In genomic region chr5:115629672-115630071, GRCm38 (mm10) we compare ENCODE assay signal across 22 mouse cellular contexts. TPM values are rescaled to one million over a fixed set of nuclear protein-coding genes. Genes with fewer than 3 reads are reported as not detected.
DNase-seq lines count a peak whose midpoint lies in the region; ATAC-seq and TF ChIP-seq lines count a peak whose summit lies in the region.
"Had no signal": no experiment of that assay in that cellular context is flagged by ENCODE, and none has a peak within 500 bp of the region (broad histone marks: within the 10 kb centered on the region; RNA-seq: fewer than 3 reads in every experiment).

No protein-coding gene starts in this region.

- TF ChIP-seq EP300 in liver, postnatal 0 days (IDR thresholded peaks at IDR 0.05; ENCODE audit: low read depth), result no peak

- no peak overlapping the region for H3K9ac ChIP-seq in liver, embryonic 11.5 days (ENCODE audit: low read depth, low read length)
- H3K9ac ChIP-seq in liver, postnatal 0 days (replicated peaks), result no peak overlapping the region
- no peak overlapping the region for H3K9ac ChIP-seq in liver, embryonic 15.5 days
- H3K9ac ChIP-seq in liver, embryonic 12.5 days, result no peak overlapping the region
- no peak overlapping the region for H3K9ac ChIP-seq in kidney, embryonic 16.5 days (replicated peaks; ENCODE audit: low read length)
- H3K9ac ChIP-seq: forebrain, embryonic 13.5 days; forebrain, embryonic 15.5 days had no signal

- H3K27me3 ChIP-seq in liver, embryonic 11.5 days (replicated peaks; ENCODE audit: control insufficient read depth, insufficient read depth, low read length), result no peaks in the 10 kb centered on the region
- no peaks in the 10 kb centered on the region for H3K27me3 ChIP-seq in liver, postnatal 0 days (ENCODE audit: insufficient read depth, low read length)
- H3K27me3 ChIP-seq in liver, embryonic 15.5 days, result no peaks in the 10 kb centered on the region
- no peaks in the 10 kb centered on the region for H3K27me3 ChIP-seq in liver, embryonic 12.5 days (replicated peaks)
- no peaks in the 10 kb centered on the region for H3K27me3 ChIP-seq in kidney, embryonic 16.5 days (ENCODE audit: insufficient read depth, low read length)
- H3K27me3 ChIP-seq: embryonic facial prominence, embryonic 12.5 days; forebrain, embryonic 13.5 days; forebrain, embryonic 15.5 days; Patski had no signal

- H3K36me3 ChIP-seq in liver, embryonic 11.5 days (ENCODE audit: control insufficient read depth, insufficient read depth, low read length), result no peaks in the 10 kb centered on the region
- peaks cover 6% of the 10 kb centered on the region for H3K36me3 ChIP-seq in liver, postnatal 0 days (replicated peaks; ENCODE audit: insufficient read depth, low read length)
- peaks cover 12% of the 10 kb centered on the region for H3K36me3 ChIP-seq in liver, embryonic 15.5 days (replicated peaks)
- H3K36me3 ChIP-seq in liver, embryonic 12.5 days, result peaks cover 8% of the 10 kb centered on the region
- no peaks in the 10 kb centered on the region for H3K36me3 ChIP-seq in kidney, embryonic 16.5 days (ENCODE audit: insufficient read depth, low read length)
- H3K36me3 ChIP-seq: embryonic facial prominence, embryonic 12.5 days; forebrain, embryonic 15.5 days had no signal

- H3K4me1 ChIP-seq in liver, embryonic 11.5 days (replicated peaks; ENCODE audit: control insufficient read depth, insufficient read depth, low read length), result peaks cover 47% of the 10 kb centered on the region
- H3K4me1 ChIP-seq in liver, postnatal 0 days (ENCODE audit: insufficient read depth), result peaks cover 55% of the 10 kb centered on the region
- peaks cover 82% of the 10 kb centered on the region for H3K4me1 ChIP-seq in liver, embryonic 15.5 days (replicated peaks)
- peaks cover 83% of the 10 kb centered on the region for H3K4me1 ChIP-seq in liver, embryonic 12.5 days
- peaks cover 27% of the 10 kb centered on the region for H3K4me1 ChIP-seq in kidney, embryonic 16.5 days (ENCODE audit: insufficient read depth, low read length)

- ATAC-seq in liver, embryonic 11.5 days (replicated peaks; ENCODE audit: low FRiP score), result no peak
- ATAC-seq in liver, postnatal 0 days, result no peak
- no peak for ATAC-seq in liver, embryonic 15.5 days (ENCODE audit: insufficient read depth)
- ATAC-seq in liver, embryonic 12.5 days, result no peak
- ATAC-seq in kidney, embryonic 16.5 days (ENCODE audit: low FRiP score, low TSS enrichment), result no peak
- ATAC-seq: activated CD4-positive, CD25-positive, alpha-beta regulatory T cell, adult 4 months; forebrain, embryonic 13.5 days; forebrain, embryonic 15.5 days; Patski had no signal

- TF ChIP-seq CTCF in liver, postnatal 0 days (IDR thresholded peaks at IDR 0.05; ENCODE audit: low read depth), result no peak

- 91% methylated on average over 4 of the region's 4 CpGs for WGBS in liver, embryonic 11.5 days
- 78% methylated on average over 4 of the region's 4 CpGs for WGBS in liver, postnatal 0 days (ENCODE audit: insufficient replicate concordance)
- WGBS in liver, embryonic 15.5 days (ENCODE audit: insufficient replicate concordance), result 78% methylated on average over 4 of the region's 4 CpGs
- 86% methylated on average over 4 of the region's 4 CpGs for WGBS in liver, embryonic 12.5 days (ENCODE audit: insufficient replicate concordance)
- WGBS in kidney, embryonic 16.5 days, result 83% methylated on average over 4 of the region's 4 CpGs

- peak overlapping the region; percentile 43; the same call in 1 of the 2 replicates for H3K27ac ChIP-seq in liver, embryonic 11.5 days (ENCODE audit: low read depth, low read length)
- no peak overlapping the region for H3K27ac ChIP-seq in liver, postnatal 0 days (ENCODE audit: low read depth)
- peak overlapping the region; percentile 30; the same call in 1 of the 2 replicates for H3K27ac ChIP-seq in liver, embryonic 15.5 days (replicated peaks)
- no peak overlapping the region; the same call in 1 of the 2 replicates for H3K27ac ChIP-seq in liver, embryonic 12.5 days
- no peak overlapping the region for H3K27ac ChIP-seq in kidney, embryonic 16.5 days (ENCODE audit: low read length)
- H3K27ac ChIP-seq: embryonic facial prominence, embryonic 10.5 days; embryonic facial prominence, embryonic 12.5 days; forebrain, embryonic 13.5 days; forebrain, embryonic 15.5 days had no signal

- no peak overlapping the region; the same call in 1 of the 2 replicates for H3K4me3 ChIP-seq in liver, embryonic 11.5 days (ENCODE audit: low read depth, low read length)
- H3K4me3 ChIP-seq in liver, postnatal 0 days (ENCODE audit: low read depth, low read length), result no peak overlapping the region
- H3K4me3 ChIP-seq in liver, embryonic 15.5 days (replicated peaks), result no peak overlapping the region
- H3K4me3 ChIP-seq in liver, embryonic 12.5 days, result no peak overlapping the region
- H3K4me3 ChIP-seq in kidney, embryonic 16.5 days (ENCODE audit: low read length), result no peak overlapping the region
- H3K4me3 ChIP-seq: embryonic facial prominence, embryonic 12.5 days; forebrain, embryonic 13.5 days; forebrain, embryonic 15.5 days had no signal

- H3K9me3 ChIP-seq in liver, embryonic 11.5 days (ENCODE audit: control insufficient read depth, low read length), result no peaks in the 10 kb centered on the region
- no peaks in the 10 kb centered on the region for H3K9me3 ChIP-seq in liver, postnatal 0 days (ENCODE audit: low read length)
- H3K9me3 ChIP-seq in liver, embryonic 15.5 days (replicated peaks), result no peaks in the 10 kb centered on the region
- no peaks in the 10 kb centered on the region for H3K9me3 ChIP-seq in liver, embryonic 12.5 days (replicated peaks)
- no peaks in the 10 kb centered on the region for H3K9me3 ChIP-seq in kidney, embryonic 16.5 days (ENCODE audit: low read length)
- H3K9me3 ChIP-seq: embryonic facial prominence, embryonic 10.5 days; embryonic facial prominence, embryonic 12.5 days; forebrain, embryonic 13.5 days; forebrain, embryonic 15.5 days; G1E had no signal

- H3K4me2 ChIP-seq in liver, embryonic 11.5 days, result no peak overlapping the region
- H3K4me2 ChIP-seq in liver, postnatal 0 days (ENCODE audit: low read depth, low read length), result no peak overlapping the region
- no peak overlapping the region for H3K4me2 ChIP-seq in liver, embryonic 15.5 days
- no peak overlapping the region for H3K4me2 ChIP-seq in liver, embryonic 12.5 days
- H3K4me2 ChIP-seq in kidney, embryonic 16.5 days (replicated peaks; ENCODE audit: low read depth, low read length), result no peak overlapping the region
- H3K4me2 ChIP-seq: forebrain, embryonic 13.5 days; forebrain, embryonic 15.5 days had no signal

- no peak for DNase-seq in liver, embryonic 11.5 days (ENCODE audit: low spot score)
- no peak for DNase-seq in liver, postnatal 0 days
- peak; percentile 34 for DNase-seq in induced T-regulatory cell, adult 2 months (ENCODE audit: low read depth)
- no peak for DNase-seq in urinary bladder, postnatal 25 days (ENCODE audit: low spot score)
- DNase-seq: adrenal gland, adult 8-10 months; adrenal gland, postnatal 14 days; adrenal gland, postnatal 36 days; cerebellum, adult 11-12 months; cerebellum, adult 2 months; cerebellum, adult 9-10 months; cerebellum, postnatal 10 days; cerebellum, postnatal 25 days had no signal

RNA-seq across cellular contexts. Expression of gene Rab35, which starts 2.0 kb away (rescaled TPM):
- 22.5 and 26.1 TPM in 2 replicates for polyA plus RNA-seq in liver, embryonic 11.5 days (2014; fragmentation: Nextera tagmentation; extraction: Ambion mirVana)
- 7.6 and 8.6 TPM in 2 replicates for polyA plus RNA-seq in liver, postnatal 0 days (2015; fragmentation: Nextera tagmentation; extraction: Ambion mirVana)
- 12.0 and 13.1 TPM in 2 replicates for polyA plus RNA-seq in liver, embryonic 15.5 days (2015; fragmentation: Nextera tagmentation; extraction: Ambion mirVana)
- polyA plus RNA-seq in liver, embryonic 12.5 days (2016; fragmentation: Nextera tagmentation; extraction: Ambion mirVana), result 21.9 and 22.5 TPM in 2 replicates
- polyA plus RNA-seq in kidney, embryonic 16.5 days (2015; fragmentation: Nextera tagmentation; extraction: Ambion mirVana), result 5.8 and 10.7 TPM in 2 replicates

Comparison
In these comparisons a context has a peak if more than half of its experiments do, and no peak if none do; other contexts are left out.
1. H3K27ac ChIP-seq: peak in liver, embryonic 11.5 days (single experiment) and liver, embryonic 15.5 days (single experiment); none in liver, postnatal 0 days (single experiment), liver, embryonic 12.5 days (single experiment) and kidney, embryonic 16.5 days (single experiment).